Mouse (Mus musculus): ENCODE measurements around the gene Dennd4b. TPM values are rescaled to one million over a fixed set of nuclear protein-coding genes. Genes with fewer than 3 reads are reported as not detected.
"Not testable (repeated sequence)": the region's sequence is repeated elsewhere in the genome, so short reads cannot be mapped to it uniquely, and the experiment has no call there.

Dennd4b gene
- polyA plus RNA-seq, 1 experiment from 2014 or later: 9.4 TPM

- no peak for DNase-seq (ENCODE audit: low spot score)
Measured at GRCm38 (mm10) chr3:90277793-90278192, 12.8 kb downstream of the Dennd4b start.

GRCm38 (mm10) chr3:90278211-90278610 is 13.2 kb downstream of the Dennd4b start:
- DNase-seq (ENCODE audit: low spot score): no peak

- no peak for DNase-seq (ENCODE audit: low spot score)
Measured at GRCm38 (mm10) chr3:90279216-90279615, 14.2 kb downstream of the Dennd4b start.

- no peak for DNase-seq (ENCODE audit: low spot score)
Measured at GRCm38 (mm10) chr3:90279743-90280142, 14.8 kb downstream of the Dennd4b start.

GRCm38 (mm10) chr3:90280708-90281107 is 15.7 kb downstream of the Dennd4b start:
- no peak for DNase-seq (ENCODE audit: low spot score)

- no peak for DNase-seq (ENCODE audit: low spot score)
Measured at GRCm38 (mm10) chr3:90284150-90284549, 19.2 kb downstream of the Dennd4b start.

- not testable (repeated sequence) for DNase-seq (ENCODE audit: low spot score)
Measured at GRCm38 (mm10) chr3:90289403-90289802, 24.4 kb downstream of the Dennd4b start.

GRCm38 (mm10) chr3:90290602-90291001 is 25.6 kb downstream of the Dennd4b start:
- no peak for DNase-seq (ENCODE audit: low spot score)

GRCm38 (mm10) chr3:90291982-90292344 is 27.0 kb downstream of the Dennd4b start:
- no peak for DNase-seq (ENCODE audit: low spot score)

- DNase-seq (ENCODE audit: low spot score): peak; percentile 99
Measured at GRCm38 (mm10) chr3:90292345-90293275, 27.6 kb downstream of the Dennd4b start, which contains the start of gene Gatad2b. Gatad2b (plus strand) TSS chr3:90293178.

GRCm38 (mm10) chr3:90293352-90294063 is 28.5 kb downstream of the Dennd4b start:
- DNase-seq (ENCODE audit: low spot score): peak; percentile 75

GRCm38 (mm10) chr3:90294064-90294440 is 29.1 kb downstream of the Dennd4b start:
- no peak for DNase-seq (ENCODE audit: low spot score)

- DNase-seq (ENCODE audit: low spot score): no peak
Measured at GRCm38 (mm10) chr3:90294651-90295050, 29.7 kb downstream of the Dennd4b start.

- DNase-seq (ENCODE audit: low spot score): no peak
Measured at GRCm38 (mm10) chr3:90305801-90306200, 40.8 kb downstream of the Dennd4b start.

GRCm38 (mm10) chr3:90309589-90309988 is 44.6 kb downstream of the Dennd4b start:
- no peak for DNase-seq (ENCODE audit: low spot score)

GRCm38 (mm10) chr3:90313367-90313766 is 48.4 kb downstream of the Dennd4b start:
- DNase-seq (ENCODE audit: low spot score): peak; percentile 15

GRCm38 (mm10) chr3:90314241-90314640 is 49.3 kb downstream of the Dennd4b start:
- no peak for DNase-seq (ENCODE audit: low spot score)

- DNase-seq (ENCODE audit: low spot score): no peak
Measured at GRCm38 (mm10) chr3:90322289-90322688, 57.3 kb downstream of the Dennd4b start.

- no peak for DNase-seq (ENCODE audit: low spot score)
Measured at GRCm38 (mm10) chr3:90323119-90323518, 58.1 kb downstream of the Dennd4b start.
